Mouse (Mus musculus) lung, postnatal 10 days (tissue): Measurements from ENCODE around the gene Hist1h1e.
A peak's percentile ranks its signal among the peaks of the same experiment; 100 is the strongest.
"Not testable (repeated sequence)": the region's sequence is repeated elsewhere in the genome, so short reads cannot be mapped to it uniquely, and the experiment has no call there.

Experiments
- DNase-seq: peaks from one replicate; pipeline ENCODE4 v3.0.0; 2021

The Hist1h1e gene

DNA sequence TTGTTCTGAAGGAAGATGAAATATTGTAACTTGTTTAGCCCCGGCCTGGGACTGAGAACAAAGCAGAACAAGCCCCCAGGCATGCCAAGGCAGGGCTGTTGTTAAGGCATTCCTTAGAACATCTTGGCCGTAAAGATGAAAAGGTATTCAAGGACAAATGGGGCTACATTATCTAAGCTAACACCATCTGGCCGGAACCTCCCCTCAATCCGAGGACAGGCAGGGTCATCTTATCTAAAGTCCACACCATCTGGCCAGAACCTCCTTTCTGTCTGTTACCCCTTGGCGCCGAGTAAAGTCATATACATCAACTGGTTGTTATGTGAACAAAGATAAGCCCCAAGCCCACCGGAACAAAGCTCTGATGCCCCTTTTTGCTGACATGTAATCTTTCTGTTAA is 30.5 kb downstream of the Hist1h1e start:
- not testable (repeated sequence) for DNase-seq

DNA sequence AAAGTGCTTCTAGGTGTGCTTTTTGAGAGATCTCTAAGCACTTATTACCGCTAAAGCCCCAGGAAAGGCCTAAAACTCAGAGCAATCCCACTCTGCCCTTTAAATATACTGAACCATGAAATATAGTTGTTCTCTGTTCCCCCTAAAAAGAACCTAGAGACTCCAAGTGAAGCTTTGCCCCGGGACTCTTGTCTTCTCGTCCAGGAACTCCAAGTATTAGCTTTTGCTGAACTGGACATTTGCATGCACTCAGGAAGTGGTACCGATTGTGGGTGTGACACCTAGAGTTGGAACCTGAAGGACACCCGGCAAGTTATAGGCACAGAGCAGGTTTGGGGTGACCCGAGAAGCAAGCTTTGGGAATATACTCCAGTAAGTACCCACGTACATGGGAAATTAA is 31.2 kb downstream of the Hist1h1e start:
- DNase-seq: no peak

DNA sequence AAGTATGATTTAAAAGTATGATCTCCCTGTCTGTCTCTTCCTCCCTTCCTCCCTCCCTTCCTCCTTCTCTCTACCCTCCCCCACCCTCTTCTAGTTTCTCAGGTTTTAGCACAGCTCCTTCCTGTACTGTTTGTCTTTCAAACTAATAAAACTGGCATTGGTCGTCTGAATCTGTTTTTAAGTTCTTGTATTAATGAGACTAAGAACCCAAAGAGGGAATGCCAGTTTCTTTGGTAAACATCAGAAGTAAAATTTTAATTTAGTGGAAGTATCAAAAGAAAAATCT is 35.5 kb downstream of the Hist1h1e start:
- no peak for DNase-seq

DNA sequence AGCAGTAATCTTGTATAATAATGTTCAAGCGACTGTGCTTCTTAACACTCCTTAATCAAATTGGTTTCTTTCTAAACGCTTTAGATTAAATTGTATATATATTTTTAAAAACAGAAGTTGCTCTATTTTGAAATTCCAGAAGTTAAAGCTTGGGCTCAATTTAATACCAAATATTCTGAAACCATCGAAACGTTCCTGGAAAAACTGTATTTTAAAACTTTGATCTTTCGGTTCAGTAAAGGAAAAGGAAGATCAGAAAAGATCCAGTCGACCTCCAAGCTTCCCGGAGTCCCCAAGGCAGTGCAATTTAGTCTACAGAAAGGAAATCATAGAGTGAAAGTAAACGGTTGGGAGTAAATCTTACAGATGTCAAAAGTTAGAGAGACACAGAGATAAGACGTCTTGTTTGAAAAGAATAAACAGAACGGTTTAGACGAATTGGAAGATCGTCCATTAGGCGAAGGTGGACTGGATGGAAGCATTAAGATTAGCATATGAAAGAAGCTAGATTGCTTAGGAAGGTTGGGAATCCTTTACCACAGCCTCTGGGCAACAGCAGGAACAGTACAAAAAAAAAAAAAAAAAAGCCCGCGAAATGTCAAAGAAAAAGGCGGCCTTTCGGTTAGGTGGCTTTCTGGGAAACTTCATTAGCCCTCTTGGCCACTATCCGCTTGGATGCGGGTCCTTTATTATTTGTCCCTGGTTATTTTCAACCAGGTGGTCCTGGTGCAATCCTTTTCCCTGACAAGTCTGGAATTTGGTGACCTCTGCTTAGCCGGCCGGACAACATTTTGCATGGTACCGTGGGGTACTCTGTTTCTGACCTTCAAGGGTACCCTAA is 36.0 kb downstream of the Hist1h1e start:
- DNase-seq: no peak

DNA sequence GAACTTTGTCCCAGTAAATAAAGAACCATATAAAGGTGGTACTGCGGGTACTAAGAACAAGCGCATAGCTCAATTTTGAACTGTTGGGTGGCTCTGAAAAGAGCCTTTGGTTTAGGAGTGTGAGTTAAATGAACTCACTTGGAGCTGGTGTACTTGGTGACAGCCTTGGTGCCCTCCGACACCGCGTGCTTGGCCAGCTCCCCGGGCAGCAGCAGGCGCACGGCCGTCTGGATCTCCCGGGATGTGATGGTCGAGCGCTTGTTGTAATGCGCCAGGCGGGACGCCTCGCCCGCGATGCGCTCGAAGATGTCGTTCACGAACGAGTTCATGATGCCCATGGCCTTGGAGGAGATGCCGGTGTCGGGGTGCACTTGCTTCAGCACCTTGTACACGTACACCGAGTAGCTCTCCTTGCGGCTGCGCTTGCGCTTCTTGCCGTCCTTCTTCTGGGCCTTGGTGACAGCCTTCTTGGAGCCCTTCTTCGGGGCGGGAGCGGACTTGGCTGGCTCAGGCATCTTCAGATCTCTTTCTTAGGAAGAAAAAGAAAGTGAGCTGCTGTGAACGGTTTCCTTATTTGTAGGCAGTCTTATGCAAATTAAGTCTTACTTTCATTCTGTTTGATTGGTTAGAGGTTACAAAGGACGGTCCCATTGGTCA is 36.8 kb downstream of the Hist1h1e start:
- DNase-seq: peak; percentile 80

DNA sequence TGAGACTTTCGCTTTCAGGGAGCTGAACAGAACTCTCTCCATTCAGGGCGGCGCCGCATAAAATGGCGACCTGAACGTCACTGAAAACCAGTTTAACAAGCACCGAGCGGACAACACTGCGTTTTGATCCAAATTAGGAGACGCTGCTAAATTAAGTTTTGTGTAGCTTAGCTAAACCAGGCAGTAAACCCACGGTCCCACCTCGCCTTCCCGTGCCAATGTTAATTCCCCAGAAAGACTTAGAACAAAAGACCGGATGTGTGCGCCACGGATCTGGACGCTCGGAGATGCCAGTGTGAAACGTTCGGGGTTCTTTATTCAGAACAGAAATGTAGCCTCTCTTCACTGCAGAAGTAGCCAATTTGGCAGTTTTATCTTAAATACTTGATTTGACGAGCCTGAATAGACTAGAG is 37.3 kb downstream of the Hist1h1e start:
- DNase-seq: peak; percentile 84

DNA sequence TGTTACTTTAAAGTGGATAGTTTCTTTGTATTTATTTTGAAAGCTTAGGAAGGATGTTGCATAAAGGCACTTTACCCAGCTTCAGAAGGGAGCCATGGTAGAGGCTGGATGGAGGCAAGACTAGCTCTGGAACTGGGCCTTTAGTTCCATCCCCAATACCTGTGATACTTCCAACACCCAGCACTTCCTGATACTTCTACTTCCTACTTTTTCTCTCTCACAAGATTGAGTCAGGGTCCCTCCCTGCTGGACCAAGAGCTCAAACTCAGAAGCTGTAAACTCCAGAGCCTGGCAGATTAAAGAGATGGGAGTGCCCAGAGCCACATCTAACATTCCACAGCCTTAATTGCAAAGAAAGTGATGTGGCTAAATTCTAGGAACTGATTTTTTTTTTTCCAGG is 38.0 kb downstream of the Hist1h1e start:
- DNase-seq: no peak

DNA sequence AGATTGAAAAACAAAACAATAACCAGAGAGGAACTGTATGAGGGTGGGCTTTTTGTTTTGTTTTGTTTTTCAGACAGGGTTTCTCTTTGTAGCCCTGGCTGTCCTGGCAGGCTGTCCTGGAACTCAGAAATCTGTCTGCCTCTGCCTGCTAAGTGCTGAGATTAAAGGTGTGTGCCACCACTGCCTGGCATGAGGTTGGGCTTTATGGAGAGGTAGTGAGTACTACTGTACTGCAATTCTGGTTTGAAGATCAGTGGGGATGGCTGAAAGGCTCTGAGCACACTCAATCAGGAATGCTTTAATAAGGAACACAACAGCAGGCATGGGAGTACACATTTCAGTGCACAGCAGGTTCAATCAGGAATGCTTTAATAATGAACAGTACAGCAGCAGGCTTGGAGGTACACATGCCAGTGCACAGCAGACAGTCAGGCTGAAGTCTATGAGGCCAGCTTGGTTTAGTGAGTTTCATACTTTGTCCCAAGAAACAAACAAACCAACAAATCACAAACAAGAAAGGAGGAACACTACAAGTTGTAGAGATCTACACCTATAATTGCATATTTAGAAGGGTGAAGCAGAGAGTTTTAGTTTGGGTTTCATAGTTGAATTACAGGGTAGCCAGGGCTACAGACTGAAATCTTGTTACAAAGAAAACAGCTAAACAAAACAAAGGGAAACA is 38.8 kb downstream of the Hist1h1e start:
- DNase-seq: no peak

DNA sequence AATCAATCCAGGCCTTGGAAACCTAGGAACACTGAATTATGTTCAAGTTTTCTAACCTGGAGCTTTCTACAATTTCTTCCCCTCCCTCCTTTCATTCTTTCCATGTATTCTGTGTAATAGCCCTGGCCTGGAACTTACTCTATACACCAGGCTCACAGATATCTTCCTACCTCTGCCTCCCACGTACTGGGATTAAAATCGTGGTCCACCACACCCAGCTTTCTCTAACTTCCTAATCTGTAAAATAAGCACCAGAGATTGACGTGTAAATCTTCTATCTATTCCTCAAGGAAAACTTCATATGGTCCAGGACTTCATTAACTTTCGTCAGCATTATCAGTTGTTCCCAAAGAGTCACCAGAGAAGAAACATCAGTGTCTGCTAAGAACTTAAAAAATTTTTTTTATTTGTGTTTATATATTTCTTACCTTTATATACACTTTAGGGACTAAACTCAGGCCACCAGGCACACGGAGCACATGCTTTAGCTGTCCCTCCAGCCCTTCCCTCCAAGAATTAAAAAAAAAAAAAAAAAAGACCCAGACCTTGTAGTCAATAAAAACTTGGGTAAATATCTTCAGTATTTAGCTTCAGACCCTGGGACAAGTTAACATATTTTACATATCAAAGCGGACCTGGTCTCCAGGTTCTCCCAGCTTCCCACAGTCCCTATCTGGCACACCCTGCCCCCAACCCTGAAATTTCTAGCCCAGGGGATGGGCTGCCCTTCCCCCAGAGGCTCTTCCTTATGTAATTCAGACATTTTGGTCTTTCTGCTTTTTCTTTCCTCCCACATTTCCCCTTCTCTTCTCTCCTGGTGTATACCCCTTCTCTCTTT is 39.9 kb downstream of the Hist1h1e start:
- no peak for DNase-seq

DNA sequence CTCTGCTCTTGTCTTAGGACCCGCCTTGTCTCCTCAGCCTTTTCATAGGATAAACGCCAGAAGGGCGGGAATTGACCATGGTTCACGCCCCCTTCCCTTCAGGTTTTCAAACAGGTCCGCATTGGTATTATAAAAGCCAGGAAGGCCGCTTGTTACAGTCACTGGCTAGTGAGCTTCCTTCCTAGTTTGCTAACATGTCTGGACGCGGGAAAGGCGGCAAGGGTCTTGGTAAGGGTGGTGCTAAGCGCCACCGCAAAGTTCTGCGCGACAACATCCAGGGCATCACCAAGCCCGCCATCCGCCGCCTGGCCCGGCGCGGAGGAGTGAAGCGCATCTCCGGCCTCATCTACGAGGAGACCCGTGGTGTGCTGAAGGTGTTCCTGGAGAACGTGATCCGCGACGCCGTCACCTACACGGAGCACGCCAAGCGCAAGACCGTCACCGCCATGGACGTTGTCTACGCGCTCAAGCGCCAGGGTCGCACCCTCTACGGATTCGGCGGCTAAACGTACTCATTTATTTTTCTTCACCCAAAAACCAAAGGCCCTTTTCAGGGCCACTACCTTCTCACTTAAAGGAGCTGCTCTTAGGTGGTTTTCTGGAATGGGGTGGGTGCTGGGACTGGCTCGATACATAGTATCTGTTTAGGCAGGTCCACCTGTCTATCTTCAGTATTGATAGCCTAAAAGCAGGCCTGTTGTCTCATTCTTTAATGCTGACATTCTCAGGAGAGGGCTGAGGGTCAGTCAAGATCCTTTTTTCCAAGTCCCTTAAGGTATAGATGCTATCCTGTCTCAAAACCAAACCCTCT is 40.7 kb downstream of the Hist1h1e start, which contains the start of gene Hist1h4d:
TSS of gene Hist1h4d (plus strand) at position 191 of the 811 bp plus-strand sequence.
- peak; percentile 99 for DNase-seq

DNA sequence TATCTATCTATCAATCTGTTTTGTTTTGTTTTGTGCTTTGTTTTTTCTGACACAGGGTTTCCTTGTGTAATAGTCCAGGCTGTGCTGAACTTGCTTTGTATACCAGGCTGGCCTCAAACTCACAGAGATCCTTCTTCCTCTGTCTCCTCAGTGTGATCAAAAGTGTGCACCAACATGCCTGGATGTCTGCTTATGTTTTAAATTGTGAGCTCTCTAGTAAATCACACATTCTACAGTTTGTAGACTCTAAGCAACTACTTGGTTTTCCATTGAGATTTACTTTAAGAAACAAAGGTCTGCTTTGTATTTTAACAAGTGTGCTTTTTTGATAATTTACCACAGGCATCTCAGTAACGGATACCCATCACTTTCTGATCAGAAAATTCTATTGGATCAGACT is 44.5 kb downstream of the Hist1h1e start:
- no peak for DNase-seq

DNA sequence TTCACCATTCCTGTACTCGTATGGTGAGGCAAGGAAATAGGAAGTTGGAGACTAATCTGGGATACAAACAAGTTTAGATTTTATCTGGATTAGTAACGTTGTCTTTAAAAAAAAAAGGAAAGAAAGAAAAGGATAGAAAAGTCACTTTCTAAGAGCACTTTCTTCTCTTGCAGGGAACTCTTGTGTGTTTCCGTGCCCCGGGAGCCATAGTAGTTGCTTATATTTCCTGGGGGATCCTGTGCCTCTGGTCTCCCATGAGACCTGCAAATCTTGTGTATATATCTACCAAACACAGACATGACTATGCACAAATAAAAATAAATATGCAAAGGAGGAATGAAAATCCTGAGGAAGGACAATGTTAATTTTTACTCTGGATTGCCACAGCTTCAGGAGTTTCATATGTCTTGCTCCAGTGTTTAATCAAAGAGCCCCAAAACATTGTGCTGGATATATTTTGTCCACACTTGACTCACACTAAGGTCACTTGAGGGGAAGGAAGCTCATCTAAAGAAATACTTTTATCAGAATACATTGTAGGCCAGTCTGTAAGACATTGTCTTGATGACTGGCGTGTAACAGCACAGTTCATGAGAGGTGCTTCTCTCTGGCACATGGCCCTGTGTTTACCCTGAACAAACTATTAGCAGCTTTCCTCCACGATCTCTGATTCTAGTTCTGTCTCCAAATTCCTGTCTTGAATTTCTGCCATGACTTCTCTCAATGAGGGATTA is 45.3 kb downstream of the Hist1h1e start:
- DNase-seq: no peak

DNA sequence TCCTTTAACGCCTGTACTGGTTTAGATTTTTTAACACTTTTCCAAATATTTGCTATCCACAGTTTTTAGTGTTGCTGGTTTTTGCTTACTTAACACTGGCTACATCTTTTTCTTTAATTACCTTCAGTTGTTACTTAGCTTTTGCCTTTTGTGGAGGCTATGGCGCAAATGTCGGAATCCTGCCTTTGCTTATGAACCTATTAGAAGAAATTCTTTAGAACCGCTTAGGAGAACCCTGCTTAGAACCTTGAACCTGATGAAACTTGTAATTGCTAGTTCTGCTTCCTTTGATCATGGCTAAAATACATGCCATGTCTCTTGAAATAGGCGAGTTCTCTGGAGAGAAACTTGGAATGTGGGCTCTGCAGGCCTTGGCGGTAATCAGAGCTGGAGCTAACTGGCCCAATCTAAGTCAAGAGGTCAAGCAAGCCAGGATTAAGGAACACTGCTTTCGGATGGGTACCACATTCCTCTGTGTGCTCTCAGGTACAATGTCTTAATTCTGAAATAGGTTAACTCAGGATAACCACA is 45.9 kb downstream of the Hist1h1e start:
- DNase-seq: no peak

DNA sequence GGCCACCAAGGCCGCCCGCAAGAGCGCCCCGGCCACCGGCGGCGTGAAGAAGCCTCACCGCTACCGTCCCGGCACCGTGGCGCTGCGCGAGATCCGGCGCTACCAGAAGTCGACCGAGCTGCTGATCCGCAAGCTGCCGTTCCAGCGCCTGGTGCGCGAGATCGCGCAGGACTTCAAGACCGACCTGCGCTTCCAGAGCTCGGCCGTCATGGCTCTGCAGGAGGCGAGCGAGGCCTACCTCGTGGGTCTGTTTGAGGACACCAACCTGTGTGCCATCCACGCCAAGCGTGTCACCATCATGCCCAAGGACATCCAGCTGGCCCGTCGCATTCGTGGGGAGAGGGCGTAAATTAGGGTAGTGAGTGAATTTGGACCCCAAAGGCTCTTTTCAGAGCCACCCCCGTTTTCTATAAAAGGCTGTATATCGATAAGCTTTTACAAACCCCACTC is 46.5 kb downstream of the Hist1h1e start:
- not testable (repeated sequence) for DNase-seq

DNA sequence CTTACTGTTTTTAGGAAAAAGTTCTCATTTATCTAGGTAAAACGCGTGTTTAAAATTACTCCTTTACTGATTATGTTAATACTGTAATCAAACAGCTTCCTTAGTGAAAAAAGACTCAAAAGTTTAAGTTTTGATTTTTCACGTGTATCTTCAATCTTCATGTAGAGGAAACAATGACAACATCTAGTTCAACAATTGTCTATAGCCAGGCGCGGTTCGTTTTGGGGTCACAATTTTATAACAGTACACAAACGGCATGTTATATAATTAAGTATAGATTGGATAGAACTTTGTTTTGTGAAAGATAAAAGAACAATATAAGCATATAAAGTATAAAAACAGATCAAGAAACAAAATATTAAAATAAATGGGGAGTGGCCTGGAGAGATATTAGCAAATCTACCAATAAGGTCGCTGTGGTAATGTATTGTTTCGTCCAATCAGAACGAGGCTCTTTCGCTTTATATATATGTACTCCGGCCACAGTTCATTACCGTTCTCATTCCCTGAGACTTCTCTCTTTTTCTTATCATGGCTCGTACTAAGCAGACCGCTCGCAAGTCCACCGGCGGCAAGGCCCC is 47.0 kb downstream of the Hist1h1e start, which contains the start of gene Hist1h3d:
TSS of gene Hist1h3d (plus strand) at position 493 of the 581 bp plus-strand sequence.
- peak; percentile 63 for DNase-seq

DNA sequence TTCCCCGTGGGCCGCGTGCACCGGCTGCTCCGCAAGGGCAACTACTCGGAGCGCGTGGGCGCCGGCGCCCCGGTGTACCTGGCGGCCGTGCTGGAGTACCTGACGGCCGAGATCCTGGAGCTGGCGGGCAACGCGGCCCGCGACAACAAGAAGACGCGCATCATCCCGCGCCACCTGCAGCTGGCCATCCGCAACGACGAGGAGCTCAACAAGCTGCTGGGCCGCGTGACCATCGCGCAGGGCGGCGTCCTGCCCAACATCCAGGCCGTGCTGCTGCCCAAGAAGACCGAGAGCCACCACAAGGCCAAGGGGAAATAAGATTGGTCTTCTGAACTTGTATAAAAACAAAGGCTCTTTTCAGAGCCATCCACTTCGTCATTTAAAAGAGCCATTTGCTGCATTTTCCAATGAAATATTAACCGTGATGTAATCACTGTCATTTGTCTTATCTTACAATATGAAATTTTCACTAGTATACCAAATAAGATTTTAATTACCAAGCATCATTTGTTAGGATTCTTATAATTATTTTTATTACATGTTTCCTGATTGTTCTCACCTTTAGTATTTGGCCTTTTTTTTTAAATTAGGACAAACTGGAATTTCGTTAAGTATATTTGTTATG is 47.7 kb downstream of the Hist1h1e start:
- DNase-seq: not testable (repeated sequence)

DNA sequence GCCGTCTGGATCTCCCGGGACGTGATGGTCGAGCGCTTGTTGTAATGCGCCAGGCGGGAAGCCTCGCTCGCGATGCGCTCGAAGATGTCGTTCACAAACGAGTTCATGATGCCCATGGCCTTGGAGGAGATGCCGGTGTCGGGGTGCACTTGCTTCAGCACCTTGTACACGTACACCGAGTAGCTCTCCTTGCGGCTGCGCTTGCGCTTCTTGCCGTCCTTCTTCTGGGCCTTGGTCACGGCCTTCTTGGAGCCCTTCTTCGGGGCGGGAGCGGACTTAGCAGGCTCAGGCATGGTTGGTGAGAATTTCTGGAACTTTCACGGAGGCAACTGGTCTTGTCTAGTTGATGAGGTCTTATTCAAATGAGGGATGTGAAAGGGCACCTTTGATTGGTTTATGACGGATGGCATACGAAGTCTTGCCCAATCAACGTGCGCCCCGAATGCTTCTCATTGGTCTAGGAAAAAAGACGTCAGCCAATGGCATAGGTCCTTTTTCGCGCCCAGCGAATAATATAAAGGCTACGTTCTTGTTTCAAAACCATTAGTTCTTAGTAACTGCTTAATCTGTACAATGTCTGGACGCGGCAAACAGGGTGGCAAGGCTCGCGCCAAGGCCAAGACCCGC is 48.3 kb downstream of the Hist1h1e start, which contains the start of the genes Hist1h2bf and Hist1h2ad:
TSS of gene Hist1h2bf (minus strand) at position 299 of the 627 bp plus-strand sequence.
TSS of gene Hist1h2ad (plus strand) at position 484 of the 627 bp plus-strand sequence.
- DNase-seq: peak; percentile 95

DNA sequence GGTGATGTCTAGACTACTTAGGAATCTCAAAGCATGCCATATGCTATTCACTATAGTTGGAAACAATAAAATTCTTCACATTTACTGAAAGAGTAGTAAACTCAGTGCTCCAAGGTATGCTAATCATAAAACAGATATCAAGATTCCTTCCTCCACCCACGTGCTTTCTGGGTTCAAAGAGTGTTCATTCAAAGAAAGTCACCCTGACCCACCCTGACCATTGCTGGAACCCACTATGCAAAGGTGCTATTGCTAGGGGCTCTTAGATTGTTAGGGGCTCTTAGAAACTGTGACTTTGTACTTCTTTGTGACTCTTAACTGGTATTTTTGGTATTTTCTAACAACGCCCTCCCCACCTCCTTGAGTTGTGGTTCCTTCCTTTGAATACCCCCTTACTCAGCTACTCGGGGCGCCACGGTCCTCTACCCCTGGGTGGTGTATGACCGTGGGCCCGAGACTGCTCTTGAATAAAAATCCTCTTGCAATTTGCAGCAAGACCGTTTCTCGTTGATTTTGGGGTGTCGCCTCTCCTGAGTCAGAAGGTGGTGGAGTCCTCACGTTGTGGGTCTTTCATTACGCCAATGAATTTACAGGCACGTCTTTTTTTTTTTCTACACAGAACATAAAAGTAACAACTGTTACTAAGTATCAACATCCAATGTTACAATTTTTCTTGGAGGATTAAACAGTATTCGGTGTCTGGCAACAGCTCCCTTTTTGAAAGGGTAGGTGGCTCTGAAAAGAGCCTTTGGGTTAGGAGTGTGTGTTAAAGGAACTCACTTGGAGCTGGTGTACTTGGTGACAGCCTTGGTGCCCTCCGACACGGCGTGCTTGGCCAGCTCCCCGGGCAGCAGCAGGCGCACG is 49.1 kb downstream of the Hist1h1e start:
- DNase-seq: not testable (repeated sequence)
